Mouse (Mus musculus) WW6 (cell line): ENCODE measurements around the gene Tecpr2.

Source experiments
- DNase-seq: peaks from one replicate; pipeline ENCODE4 v3.0.0-alpha.2; 2013; ENCODE audit warnings: low read depth, low spot score

Gene Tecpr2

DNA sequence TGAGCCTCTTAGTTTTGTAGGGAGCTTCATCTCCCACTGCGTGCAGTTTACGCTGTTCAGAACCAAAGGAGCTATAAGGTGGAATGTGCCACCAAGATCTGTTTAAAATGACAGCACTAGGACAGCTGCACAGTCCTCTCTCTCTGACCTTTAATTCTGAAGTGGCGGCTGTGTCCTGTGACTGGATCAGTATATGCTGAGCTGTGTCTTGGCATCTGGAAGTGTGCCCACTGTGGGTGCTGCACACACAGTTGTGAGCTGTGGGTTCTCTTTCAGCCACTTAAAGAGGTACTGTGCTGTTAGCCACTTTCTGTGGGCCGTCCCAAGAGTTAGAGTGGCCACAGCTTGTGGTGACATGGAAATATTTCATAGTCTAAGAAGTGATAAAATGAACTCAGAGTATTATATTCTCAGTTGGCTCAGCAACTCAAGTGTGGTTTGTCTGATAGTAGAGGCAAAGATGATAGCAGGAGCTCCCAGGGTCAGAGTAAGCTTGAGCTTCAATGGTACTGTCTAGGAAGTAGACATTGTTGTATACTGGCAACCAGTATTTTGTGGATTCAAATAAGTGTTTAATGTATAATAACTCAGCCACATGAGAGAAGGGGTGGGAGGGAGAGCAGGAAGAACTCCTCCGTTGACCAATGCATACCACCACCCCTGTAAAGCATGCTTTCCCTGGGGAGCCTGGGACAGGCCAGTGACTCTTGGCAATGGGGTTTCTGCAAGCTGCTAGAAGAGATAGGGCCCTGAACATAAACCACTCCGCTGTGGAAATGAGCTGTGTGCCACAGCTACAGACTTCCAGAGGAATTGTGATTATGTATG is 59.2 kb downstream of the Tecpr2 start:
- DNase-seq, result no peak

DNA sequence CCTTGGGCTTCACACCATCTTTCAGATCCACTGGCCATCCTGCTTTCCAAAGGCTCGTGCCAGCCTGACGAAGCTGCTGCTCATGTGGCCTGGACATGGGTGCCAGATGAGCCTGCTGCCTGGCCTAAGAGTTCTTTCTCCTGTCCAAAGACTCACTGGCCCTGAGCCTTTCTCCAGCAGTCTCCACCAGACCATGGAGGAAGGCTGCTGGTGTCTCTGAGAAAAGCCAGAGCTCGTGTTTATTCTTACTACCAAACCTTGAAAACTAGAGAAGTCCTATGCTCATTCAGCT is 59.8 kb downstream of the Tecpr2 start:
- DNase-seq, result no peak

DNA sequence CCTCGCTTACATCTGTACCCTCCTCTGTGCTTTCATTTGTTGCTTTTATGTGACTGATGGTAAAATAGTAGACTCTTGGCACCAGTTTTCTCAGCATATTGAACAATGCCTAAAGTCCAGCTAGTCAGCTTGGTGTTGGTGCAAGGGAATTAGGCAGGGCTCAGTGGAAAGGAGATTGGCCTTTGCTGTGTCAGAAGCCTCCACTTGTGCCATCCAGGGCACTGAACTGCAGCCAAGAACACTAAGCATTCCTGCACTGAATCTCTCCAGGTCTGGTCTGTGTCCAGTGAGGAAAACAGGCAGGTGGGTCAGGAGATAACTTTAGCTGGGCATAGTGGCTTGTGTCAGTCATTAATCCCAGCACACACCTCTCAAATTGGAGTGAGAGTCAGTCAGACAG is 60.3 kb downstream of the Tecpr2 start:
- DNase-seq, result no peak

DNA sequence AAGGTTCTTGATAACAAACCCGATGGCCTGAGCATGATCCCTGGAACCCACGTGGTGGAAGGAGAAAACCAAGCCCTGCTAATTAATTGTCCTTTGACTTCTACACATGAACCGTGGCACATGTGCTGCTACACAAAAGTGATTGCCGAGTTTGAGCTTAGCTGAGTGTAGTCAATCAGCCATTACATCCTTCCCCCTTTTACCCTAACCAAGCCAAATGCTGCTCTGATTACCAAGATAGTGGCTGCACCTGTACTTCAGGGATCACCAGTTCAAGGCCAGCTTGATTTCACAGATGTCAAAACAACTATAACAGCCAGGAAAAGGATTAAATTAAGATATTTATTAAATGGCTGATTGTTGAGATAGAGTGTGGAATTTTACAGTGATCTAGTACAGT is 61.1 kb downstream of the Tecpr2 start:
- no peak for DNase-seq

DNA sequence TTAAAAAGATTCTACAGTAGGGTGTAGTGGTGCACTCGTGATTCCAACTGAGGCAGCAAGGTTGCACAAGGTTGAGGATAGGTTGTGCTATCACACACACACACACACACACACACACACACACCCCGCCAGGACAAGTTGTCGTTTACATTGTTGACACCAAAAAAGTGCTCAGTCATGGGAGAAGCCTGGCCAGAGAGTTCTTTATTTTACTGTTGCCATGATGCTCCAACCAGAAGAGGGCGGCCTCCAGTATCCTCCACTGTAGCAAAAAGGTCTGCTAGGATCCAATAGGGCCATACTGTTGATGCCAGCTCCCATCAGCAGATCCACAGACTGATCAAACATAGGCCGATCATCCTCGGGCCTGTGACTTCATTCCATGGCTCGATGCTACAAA is 62.2 kb downstream of the Tecpr2 start:
- no peak for DNase-seq

DNA sequence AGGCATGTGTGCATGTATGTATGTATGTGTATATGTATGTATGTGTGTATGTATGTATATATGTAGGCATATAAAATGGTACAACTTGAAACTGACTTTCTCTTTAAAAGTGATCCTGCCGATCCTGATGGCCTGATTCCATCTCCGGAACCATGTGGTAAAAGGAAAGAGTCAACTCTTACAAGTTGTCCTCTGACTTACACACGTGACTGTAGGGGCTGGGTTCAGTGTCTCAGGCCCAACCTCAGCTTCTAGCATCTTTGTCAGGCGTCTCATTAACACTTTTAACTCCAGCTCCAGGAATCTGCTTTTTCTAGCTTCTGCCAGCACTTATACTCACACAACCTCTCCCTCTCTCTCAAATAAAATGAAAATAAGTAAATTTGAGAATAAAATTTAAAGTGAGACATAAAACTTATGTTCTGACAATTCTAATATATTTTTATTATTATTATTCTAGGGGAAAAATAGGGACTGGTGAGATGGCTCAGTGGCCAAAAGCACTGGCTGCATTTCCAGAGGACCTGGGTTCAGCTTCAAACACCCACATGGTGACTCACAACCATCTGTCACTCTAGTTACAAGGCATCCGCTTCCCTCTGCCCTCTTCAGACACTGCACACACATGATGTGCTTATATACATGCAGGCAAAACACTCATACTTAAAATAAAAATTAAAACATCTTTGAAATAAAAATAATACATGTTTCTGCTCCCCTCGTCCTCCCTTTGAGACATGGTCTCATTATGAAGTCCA is 63.7 kb downstream of the Tecpr2 start:
- DNase-seq, result no peak

DNA sequence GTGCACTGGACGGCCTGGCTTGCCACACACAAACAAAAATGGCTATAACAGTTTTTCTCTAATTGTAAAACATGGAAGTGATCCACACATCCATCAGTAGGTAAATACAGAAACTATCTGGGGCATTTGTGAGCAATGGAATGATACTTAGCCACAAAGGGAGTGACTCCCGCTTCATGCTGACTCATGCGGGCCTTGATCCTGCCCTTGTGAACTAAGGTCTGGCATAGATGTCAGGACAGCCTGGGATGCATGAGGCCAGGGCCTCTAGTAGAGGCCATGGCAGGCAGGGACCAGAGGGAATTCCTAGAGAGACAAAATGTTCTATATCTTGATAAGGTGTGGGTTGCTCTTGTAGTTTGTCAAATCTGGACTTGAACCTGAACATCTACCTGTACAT is 64.4 kb downstream of the Tecpr2 start:
- DNase-seq, result no peak

DNA sequence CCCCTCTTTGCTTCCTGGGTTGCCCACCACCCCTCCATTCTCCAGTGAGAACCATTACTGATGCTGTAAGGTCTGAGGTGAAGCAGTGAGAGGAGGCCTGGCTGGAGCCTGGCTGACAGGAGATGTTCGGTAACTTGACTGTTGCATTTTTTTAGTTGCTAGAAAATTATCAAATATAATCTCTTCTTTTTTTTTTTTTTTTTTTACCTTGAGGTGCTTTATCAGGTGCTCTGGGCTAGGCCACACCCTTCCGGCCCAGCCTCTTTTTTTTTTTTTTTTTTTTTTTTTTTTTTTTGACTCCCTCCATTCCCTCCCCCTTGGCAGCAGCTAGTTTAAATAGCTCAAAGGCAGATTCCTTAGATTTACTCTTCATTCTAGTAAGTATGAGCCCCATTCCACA is 64.8 kb downstream of the Tecpr2 start:
- no peak for DNase-seq

DNA sequence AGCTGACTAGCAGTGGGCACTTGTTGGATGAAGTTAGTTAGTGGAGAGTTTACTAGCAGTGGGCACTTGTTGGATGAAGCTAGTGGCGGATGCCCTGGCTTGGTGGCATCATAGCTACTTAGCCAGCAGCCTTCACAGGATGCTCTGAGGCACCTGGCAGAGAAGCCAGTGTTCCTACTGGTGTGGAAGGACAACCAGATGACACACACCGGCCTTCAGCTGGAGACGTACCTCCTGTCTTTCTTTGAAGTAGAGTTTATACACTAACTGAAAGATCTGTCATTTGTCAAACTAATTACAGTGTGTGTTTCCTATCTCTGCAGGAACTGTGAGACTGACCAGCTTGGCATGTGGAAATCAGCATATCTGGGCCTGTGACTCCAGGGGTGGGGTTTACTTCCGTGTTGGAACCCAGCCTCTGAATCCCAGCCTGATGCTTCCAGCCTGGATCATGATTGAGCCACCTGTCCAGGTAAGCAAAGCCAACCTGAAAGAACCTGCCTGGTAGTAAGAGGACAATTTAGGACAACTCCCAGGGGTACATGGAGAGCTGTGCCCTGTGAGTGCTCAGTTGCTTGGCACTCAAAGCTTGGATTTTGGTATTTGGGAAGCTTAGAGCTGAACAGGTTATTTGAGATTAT is 65.4 kb downstream of the Tecpr2 start:
- no peak for DNase-seq

DNA sequence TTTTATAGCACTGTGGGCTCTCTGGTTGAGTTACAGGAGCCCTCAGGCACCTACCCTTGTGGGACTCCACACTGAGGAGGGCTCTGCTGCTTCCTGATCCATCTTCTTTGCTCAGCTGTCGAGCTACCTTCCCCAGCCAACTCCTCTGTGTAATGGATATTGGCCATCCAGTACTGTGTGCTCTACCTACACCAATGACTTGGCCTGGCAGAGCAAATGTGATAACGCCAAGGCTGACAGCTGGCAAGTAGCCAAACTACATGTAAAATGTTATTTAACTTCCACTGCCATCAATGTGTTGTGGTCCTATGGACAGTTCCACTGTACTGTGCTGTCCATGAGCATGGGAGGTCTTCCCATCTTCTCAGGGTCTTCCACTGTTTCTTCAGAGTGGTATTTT is 72.9 kb downstream of the Tecpr2 start:
- no peak for DNase-seq

DNA sequence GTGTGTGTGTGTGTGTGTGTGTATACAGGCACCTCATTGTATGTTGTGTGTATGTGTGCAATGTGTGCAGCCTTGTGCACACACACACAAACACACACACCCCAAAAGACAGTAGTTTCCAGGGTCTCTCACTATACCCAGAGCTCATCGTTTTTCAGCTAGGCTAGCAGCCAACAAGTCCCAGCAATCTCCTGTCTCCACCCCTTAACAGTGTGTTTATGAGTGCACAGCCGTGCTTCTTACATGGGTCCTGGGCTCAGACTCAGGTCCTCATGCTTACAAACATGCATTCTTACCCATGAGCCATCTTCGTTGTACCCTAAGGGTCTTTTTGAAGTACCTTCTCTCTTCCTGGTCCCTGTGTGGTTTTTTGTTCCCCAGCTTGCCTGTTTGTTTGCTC is 76.4 kb downstream of the Tecpr2 start:
- DNase-seq, result no peak

DNA sequence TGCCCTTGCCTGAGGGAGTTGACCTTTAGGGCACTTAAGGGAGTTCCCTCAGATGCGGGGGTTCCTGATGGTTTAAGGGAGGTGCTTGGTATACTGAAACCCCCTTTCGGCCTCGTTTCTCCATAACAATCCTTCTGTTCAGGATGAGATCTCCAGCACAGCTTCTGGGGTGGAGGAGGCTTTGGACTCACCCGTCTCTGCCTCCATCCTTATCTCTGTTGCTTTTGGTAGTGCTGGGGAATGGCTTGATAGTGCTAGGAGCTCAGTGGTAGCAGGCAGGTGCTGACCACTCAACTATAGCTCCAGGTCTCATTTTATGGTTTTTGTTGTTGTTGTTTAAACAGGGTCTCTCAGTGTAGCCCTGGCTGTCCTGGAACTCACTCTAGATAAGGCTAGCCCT is 77.0 kb downstream of the Tecpr2 start:
- DNase-seq, result no peak

DNA sequence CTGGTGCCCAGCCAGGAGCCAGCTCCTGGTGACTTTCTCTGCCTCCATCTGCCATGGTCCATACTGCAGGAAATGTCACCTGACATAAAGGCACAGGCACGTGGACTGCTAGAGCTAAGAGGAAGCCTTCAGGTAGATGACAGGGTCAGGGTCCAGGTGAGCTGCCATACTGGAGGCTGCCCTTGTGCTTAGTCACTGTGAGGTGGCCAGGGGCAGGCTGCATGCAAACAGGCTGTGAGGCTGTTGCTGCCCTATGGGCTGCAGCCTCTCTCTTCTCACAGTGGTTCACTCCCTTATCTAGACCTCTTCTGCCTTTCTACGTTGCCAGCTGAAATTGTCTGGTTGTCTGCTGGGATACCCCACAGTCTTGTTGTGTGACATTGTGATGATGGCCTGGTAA is 78.1 kb downstream of the Tecpr2 start:
- no peak for DNase-seq

DNA sequence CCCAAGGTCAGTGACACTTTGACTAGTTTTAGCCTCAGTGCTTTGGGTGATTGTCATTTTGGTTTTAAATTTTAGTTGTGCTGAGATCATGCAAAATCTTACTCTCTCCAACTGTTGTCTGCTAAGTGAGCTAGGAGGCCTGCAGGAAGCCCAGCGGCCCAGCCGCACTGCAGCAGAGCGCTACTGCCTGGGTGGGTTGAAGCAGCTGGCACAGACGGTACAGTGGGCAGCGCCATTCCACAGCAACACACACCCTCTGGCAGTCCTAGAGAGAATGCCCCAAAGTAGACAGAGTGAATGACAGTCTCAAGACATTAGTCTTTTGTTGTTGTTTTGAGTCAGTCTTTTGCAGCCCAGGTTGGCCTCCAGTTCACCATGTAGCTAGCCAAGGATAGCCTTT is 81.3 kb downstream of the Tecpr2 start:
- DNase-seq, result no peak

DNA sequence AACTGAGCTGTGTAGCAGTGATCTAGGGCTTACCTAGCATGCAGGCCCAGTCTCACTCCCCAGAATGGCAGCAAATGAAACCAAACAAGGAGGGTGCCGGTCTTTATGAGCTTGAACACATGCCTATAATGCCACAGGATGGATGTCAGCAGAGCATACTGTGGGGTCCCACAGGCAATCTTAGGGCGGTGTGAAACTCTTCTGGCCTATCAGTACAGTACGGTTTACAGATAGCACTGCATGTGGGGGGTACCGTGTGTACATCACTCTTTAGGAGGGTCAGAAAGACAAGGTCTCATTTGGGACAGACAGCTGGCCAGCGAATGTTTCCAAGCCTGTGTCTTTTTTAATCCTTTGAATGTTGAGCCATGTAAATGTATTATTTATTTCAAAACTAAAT is 82.9 kb downstream of the Tecpr2 start:
- no peak for DNase-seq

DNA sequence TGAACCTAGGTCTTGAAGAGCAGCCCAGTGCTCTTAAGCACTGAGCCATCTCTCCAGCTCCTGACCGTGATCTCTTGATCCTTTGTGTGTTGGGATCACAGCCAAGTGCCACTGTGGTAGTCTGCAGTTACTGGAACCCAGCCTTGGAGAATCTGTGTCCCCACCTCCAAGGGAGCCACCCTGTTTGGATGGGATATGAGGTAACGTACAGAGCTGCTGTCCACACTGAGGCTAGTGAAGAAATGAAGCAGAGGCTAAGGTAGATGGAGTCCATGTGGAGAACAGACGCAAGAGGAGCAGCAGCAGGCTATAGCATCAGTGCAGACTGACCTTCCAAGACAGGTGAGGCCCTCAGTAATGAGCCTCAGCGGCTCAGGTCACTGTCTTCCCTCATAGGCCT is 84.8 kb downstream of the Tecpr2 start:
- DNase-seq, result no peak

DNA sequence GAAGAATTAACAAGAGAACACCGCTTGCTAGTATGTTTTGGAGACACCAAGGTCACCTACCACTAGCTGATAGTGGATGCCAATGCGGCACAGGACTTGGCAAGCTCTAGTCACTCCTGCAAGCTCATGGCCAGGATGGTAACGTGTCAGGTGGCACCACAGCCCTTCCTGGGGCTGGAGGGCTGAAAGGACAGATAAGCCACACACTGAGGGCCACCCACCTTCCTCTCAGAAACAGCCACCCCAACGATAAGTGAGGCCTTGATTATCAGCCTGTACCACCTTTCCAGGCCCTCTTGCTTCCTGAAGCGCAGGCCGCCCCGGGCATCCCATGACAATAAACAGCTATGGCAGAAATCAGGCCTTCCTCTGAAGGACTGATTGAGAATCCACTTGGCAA is 85.2 kb downstream of the Tecpr2 start:
- DNase-seq, result no peak

DNA sequence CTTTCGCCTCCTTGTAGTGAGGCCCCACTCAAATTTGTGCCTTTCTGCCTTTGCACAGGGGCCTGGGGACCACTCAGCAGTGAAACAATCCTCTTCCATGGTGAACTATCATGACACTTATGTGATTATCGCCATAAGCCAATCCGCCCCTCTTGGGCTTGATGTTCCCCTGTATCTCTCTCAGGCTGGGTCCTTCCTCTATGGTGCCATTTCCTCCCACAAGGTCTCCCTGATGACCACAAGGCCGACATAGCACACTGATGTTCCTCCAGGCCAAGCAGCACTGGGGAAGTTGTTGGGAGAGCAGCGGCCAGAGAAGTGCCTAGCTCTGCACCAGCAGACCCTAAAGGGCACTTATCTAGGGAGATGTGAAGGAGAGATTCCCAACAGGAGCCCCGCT is 85.7 kb downstream of the Tecpr2 start:
- no peak for DNase-seq

DNA sequence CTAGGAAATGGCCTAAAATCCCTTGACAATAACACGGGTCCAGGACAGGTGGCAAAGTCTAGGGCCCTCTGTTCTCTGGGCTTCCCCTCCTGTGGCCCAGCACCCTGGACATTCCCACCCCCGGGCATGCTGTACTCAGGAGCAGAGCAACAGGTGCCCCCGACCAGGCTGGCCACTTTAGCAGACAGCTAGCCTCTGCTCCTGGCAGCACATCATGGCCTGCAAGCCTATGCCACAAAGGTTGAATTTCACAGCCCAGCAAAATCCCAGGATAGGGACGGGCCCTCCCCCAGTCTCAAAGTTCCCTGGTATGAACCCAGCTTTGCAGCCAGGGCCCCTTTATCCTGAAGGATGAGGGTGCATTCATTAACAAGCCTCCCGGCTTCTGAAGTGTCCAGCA is 86.3 kb downstream of the Tecpr2 start:
- DNase-seq, result no peak

DNA sequence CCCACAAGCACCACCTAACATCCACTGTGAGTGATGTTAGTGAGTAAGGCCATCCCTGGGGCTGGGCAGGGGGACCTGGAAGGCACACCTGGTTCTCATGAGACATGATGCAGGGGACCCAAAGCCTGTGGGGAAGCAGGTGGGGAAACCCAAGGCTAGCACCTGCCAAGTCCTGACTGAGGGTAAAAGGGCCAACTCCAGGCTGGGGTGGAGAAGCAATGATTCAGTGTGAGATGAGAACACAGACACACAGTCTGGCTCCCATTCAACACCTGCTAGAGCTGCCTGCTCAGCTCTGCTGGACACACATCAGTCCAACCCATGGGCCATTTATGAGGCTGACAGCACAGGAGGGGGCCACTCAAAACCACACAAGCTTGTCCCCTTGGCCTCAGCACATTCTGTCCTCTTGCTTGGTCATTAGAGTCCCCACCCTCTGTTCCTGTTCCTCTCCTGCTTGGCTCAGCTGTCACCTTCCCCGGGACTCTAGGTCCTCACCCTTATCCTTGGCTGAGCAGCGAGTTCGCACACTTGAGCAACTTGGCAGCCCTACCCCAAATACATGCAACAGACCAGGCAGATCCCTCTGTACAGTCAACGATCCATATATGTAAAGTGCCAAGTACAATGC is 86.9 kb downstream of the Tecpr2 start:
- DNase-seq, result no peak

DNA sequence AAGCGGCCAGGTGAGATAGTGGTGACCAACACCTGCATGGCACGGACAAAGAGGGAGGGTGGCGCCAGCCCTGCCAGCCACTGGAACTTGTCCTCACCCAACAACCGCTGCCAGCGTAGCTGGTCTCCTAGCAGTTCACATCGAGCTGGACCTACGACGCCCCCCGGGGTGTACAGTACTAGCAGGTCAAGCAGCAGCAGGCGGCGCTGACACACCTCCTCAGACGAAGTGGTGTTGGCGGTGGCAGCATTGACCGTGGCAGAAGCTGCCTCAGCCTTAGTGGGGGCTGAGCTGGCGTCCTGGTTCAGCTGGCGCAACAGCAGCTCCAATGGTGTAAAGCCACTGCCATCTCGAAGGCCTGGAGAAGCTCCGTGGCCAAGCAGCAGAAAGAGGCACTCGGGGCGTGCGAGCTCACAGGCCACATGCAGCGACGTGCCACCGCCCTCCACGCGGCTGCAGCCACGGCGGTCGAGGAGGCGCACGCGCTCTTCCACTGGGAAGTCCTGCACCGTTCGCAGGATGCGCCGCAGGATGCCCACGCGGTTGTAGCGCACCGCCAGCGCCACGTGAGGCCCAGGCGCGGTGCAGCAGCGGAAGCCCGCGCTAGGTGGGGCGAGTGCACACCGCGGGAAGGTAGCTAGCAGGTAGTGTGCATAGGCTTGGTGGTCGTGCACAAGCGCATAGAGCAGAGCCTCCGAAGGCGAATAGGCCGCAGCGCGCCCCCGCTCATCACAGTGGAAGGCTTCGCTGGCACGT is 87.7 kb downstream of the Tecpr2 start:
- no peak for DNase-seq

DNA sequence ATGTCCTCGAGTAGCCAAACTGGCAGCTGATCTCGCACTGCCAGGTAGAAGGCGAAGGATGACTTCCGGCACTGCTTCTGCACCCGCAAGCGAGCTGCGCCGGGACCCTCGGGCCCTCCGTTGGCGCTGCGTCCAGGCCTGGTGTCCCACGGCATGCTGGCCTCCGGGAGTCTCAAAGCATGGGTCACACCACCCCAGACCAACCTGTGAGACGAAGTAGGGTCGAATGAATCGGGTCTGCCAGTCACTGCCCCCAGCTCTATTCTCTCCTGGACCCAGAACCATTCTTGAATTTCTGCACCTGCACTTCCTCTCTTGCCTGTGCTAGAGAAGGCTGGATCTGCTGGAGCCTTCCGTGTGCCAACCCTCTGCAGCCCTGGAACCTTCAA is 88.3 kb downstream of the Tecpr2 start:
- no peak for DNase-seq
